Mouse (Mus musculus): ENCODE measurements around the gene Ube4b. TPM values are rescaled to one million over a fixed set of nuclear protein-coding genes. Genes with fewer than 3 reads are reported as not detected.

Ube4b gene
- total and polyA plus RNA-seq, 3 experiments = 28.4 to 104 (median 71.0) TPM

DNA sequence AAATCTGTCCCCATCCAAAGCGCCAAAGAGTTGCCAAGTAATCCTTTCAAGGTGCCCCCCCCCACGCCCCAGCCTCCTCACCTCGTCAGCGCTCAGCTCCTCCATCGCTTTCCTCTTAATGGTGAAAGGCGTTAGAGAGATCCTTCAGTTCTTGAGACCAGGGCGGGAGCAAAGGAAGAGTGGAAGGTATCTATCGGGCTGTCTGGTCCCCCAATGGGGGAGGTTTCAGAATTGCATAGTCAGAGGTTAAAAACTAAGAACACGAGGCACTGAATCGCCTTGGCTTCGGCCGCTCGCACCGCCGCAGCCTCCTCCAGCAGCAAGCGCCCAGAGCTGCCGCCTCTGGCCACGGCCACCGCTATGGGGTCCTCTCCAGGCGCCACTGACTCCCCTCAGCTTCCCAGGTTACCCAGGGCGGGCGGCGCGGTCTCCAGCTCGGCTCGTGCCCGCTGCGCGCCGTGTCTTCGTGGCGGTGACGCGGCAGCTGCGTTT is 702 bp downstream of the Ube4b start:
- Histone ChIP-seq H3K9ac (ENCODE audit: control insufficient read depth, low read depth, low read length, poor library complexity, severe bottlenecking) (peak overlapping the region; percentile 95), H3K36me3 (ENCODE audit: control insufficient read depth in 1 of 2, insufficient read depth in 2 of 2, low read length in 2 of 2) (peaks cover 0 to 15% of the 10 kb centered on the region in 2 experiments; a peak in 2 of 4 replicates), H3K27ac (ENCODE audit: control insufficient read depth, low read depth, low read length) (peak overlapping the region; percentile 94), H3K4me3 (ENCODE audit: control insufficient read depth in 1 of 2, insufficient read depth in 1 of 2, low read depth in 2 of 2, low read length in 2 of 2) (peak overlapping the region; percentile 83 to 85), H3K27me3 (ENCODE audit: control insufficient read depth in 1 of 2, insufficient read depth in 2 of 2, low read length in 2 of 2) (no peaks in the 10 kb centered on the region), H3K9me3 (replicated peaks; ENCODE audit: insufficient read depth, low read length) (no peaks in the 10 kb centered on the region), H3K4me1 (ENCODE audit: control insufficient read depth in 1 of 2, insufficient read depth in 2 of 2, low read length in 2 of 2) (peaks cover 7 to 13% of the 10 kb centered on the region in 2 experiments), H3K79me2 (ENCODE audit: control insufficient read depth, insufficient read depth, low read length, poor library complexity) (peaks cover 45% of the 10 kb centered on the region)
- no peak; the same call in 1 of the 2 replicates for TF ChIP-seq ZNF384 (IDR thresholded peaks at IDR 0.05; ENCODE audit: low read depth, low read length)
- TF ChIP-seq NELFE (IDR thresholded peaks at IDR 0.05; ENCODE audit: low read depth, low read length) = no peak
- TF ChIP-seq MXI1 (IDR thresholded peaks at IDR 0.05; ENCODE audit: low read depth, low read length) = peak; percentile 47
- no peak for TF ChIP-seq MAX (IDR thresholded peaks at IDR 0.05; ENCODE audit: low read length)
- no peak for DNase-seq (ENCODE audit: low read depth, low spot score)

DNA sequence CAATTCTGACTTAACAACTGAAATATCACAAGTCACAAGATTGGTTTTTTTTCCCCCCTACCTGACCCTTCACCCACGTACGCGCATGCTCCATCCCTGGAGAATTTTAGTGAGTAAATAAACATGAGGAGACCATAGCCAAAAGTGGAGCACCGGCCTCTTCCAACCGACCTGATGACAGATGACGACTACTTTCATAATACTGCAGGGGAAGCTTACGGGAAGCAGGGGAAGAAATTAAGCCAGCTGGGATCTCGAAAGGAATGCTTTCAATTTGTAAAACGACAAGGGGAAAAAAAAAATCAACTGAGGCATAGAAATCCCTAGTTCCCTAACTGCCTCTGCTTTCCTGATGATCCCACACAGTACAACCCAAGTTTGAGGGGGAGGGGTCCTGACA is 1.8 kb downstream of the Ube4b start:
- peak; percentile 35 for DNase-seq (ENCODE audit: low read depth, low spot score)

DNA sequence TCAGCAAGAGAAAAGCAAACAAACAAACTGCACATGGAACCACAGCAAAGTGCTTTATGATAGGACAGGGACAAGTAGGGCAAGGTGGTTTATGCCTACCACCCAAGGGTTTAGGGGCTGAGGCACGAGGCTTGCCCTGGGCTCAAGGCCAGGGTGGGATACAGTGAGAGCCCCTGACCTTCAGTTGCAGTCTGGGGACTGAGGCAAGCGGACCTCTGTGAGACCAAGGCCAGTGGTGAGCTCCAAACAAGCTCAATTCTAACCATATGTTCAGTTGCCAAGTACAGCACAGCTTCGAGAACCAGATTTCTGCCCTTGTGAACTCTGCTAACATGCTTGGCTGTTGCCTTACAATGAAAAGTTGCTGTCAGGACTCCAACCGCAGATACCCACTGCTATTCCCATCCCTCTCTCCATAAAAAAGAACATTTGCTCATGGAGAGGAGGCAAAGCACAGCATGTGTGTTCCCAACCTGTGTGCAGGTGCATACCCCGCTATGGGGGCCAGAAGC is 8.6 kb downstream of the Ube4b start:
- Histone ChIP-seq H3K79me2 (ENCODE audit: control insufficient read depth, insufficient read depth, low read length, poor library complexity) (peaks cover 75% of the 10 kb centered on the region), H3K27me3 (ENCODE audit: control insufficient read depth in 1 of 2, insufficient read depth in 2 of 2, low read length in 2 of 2) (no peaks in the 10 kb centered on the region), H3K36me3 (ENCODE audit: control insufficient read depth in 1 of 2, insufficient read depth in 2 of 2, low read length in 2 of 2) (peaks cover 0 to 2% of the 10 kb centered on the region in 2 experiments; a peak in 1 of 4 replicates), H3K4me3 (ENCODE audit: control insufficient read depth in 1 of 2, insufficient read depth in 1 of 2, low read depth in 2 of 2, low read length in 2 of 2) (no peak overlapping the region), H3K9ac (ENCODE audit: control insufficient read depth, low read depth, low read length, poor library complexity, severe bottlenecking) (no peak overlapping the region), H3K4me1 (ENCODE audit: control insufficient read depth in 1 of 2, insufficient read depth in 2 of 2, low read length in 2 of 2) (peaks cover 0 to under 1% of the 10 kb centered on the region in 2 experiments; a peak in 2 of 4 replicates), H3K9me3 (replicated peaks; ENCODE audit: insufficient read depth, low read length) (no peaks in the 10 kb centered on the region), H3K27ac (ENCODE audit: control insufficient read depth, low read depth, low read length) (no peak overlapping the region)
- no peak for DNase-seq (ENCODE audit: low read depth, low spot score)
- no peak for TF ChIP-seq USF1 (IDR thresholded peaks at IDR 0.05; ENCODE audit: low read depth, low read length)
- no peak for TF ChIP-seq RAD21 (IDR thresholded peaks at IDR 0.05; ENCODE audit: low read depth, low read length)
- no peak for TF ChIP-seq POLR2AphosphoS5 (IDR thresholded peaks at IDR 0.05; ENCODE audit: borderline replicate concordance, low read depth, low read length)
- no peak for TF ChIP-seq ELF1 (IDR thresholded peaks at IDR 0.05; ENCODE audit: low read depth, low read length)
- no peak for TF ChIP-seq MAZ (IDR thresholded peaks at IDR 0.05; ENCODE audit: low read depth, low read length)
- no peak for TF ChIP-seq ZNF384 (IDR thresholded peaks at IDR 0.05; ENCODE audit: low read depth, low read length)
- TF ChIP-seq ZMIZ1 (IDR thresholded peaks at IDR 0.05; ENCODE audit: low read depth, low read length) = no peak
- TF ChIP-seq EP300 (IDR thresholded peaks at IDR 0.05; ENCODE audit: low read depth in 1 of 2, low read length in 2 of 2) = no peak
- no peak for TF ChIP-seq POLR2AphosphoS2 (IDR thresholded peaks at IDR 0.05; ENCODE audit: low read length)
- no peak for TF ChIP-seq MXI1 (IDR thresholded peaks at IDR 0.05; ENCODE audit: low read depth, low read length)
- TF ChIP-seq GATA1 (IDR thresholded peaks at IDR 0.05; ENCODE audit: low read depth, low read length) = no peak
- no peak for TF ChIP-seq ZKSCAN1 (IDR thresholded peaks at IDR 0.05; ENCODE audit: low read depth, low read length)
- no peak for TF ChIP-seq ZC3H11A (IDR thresholded peaks at IDR 0.05; ENCODE audit: low read depth, low read length)
- TF ChIP-seq E2F4 (IDR thresholded peaks at IDR 0.05; ENCODE audit: borderline replicate concordance, low read depth, low read length) = no peak
- TF ChIP-seq CHD1 (IDR thresholded peaks at IDR 0.05; ENCODE audit: low read depth, low read length) = no peak
- TF ChIP-seq MYC (IDR thresholded peaks at IDR 0.05; ENCODE audit: low read depth, low read length) = no peak
- no peak for TF ChIP-seq KAT2A (conservative IDR thresholded peaks at IDR 0.05; ENCODE audit: low read depth, low read length)

More for the DNA sequence above, 1.8 kb downstream of the Ube4b start:
- peaks cover 7 to 13% of the 10 kb centered on the region in 2 experiments for H3K4me1 ChIP-seq (ENCODE audit: control insufficient read depth in 1 of 2, insufficient read depth in 2 of 2, low read length in 2 of 2)
- H3K9me3 ChIP-seq (replicated peaks; ENCODE audit: insufficient read depth, low read length) = no peaks in the 10 kb centered on the region
- no peaks in the 10 kb centered on the region for H3K27me3 ChIP-seq (ENCODE audit: control insufficient read depth in 1 of 2, insufficient read depth in 2 of 2, low read length in 2 of 2)
- TF ChIP-seq HCFC1 (IDR thresholded peaks at IDR 0.05; ENCODE audit: low read depth, low read length) (no peak), ZC3H11A (IDR thresholded peaks at IDR 0.05; ENCODE audit: low read depth, low read length) (no peak), SIN3A (IDR thresholded peaks at IDR 0.05; ENCODE audit: low read length) (no peak; the same call in 1 of the 2 replicates), ELF1 (IDR thresholded peaks at IDR 0.05; ENCODE audit: low read depth, low read length) (no peak), TAL1 (IDR thresholded peaks at IDR 0.05; ENCODE audit: low read length) (no peak), GABPA (IDR thresholded peaks at IDR 0.05; ENCODE audit: low read depth, low read length) (no peak), E2F4 (IDR thresholded peaks at IDR 0.05; ENCODE audit: borderline replicate concordance, low read depth, low read length) (no peak), BHLHE40 (IDR thresholded peaks at IDR 0.05; ENCODE audit: borderline replicate concordance, low read depth, low read length) (no peak), ETS1 (IDR thresholded peaks at IDR 0.05; ENCODE audit: low read depth, low read length) (no peak), UBTF (IDR thresholded peaks at IDR 0.05; ENCODE audit: borderline replicate concordance, insufficient read depth, low read depth, low read length) (no peak), EP300 (IDR thresholded peaks at IDR 0.05; ENCODE audit: low read depth in 1 of 2, low read length in 2 of 2) (no peak), CHD2 (IDR thresholded peaks at IDR 0.05; ENCODE audit: low read length) (no peak), GATA1 (IDR thresholded peaks at IDR 0.05; ENCODE audit: low read depth, low read length) (no peak)
- no peak overlapping the region for H3K27ac ChIP-seq (ENCODE audit: control insufficient read depth, low read depth, low read length)
- H3K36me3 ChIP-seq (ENCODE audit: control insufficient read depth in 1 of 2, insufficient read depth in 2 of 2, low read length in 2 of 2) = peaks cover 0 to 15% of the 10 kb centered on the region in 2 experiments; a peak in 2 of 4 replicates
- peak overlapping the region; percentile 83 to 85 for H3K4me3 ChIP-seq (ENCODE audit: control insufficient read depth in 1 of 2, insufficient read depth in 1 of 2, low read depth in 2 of 2, low read length in 2 of 2)
- H3K9ac ChIP-seq (ENCODE audit: control insufficient read depth, low read depth, low read length, poor library complexity, severe bottlenecking) = peak overlapping the region; percentile 95
- peaks cover 55% of the 10 kb centered on the region for H3K79me2 ChIP-seq (ENCODE audit: control insufficient read depth, insufficient read depth, low read length, poor library complexity)

Measured in MEL (cell line).